Mouse (Mus musculus) intestine, embryonic 14.5 days (tissue): Measurements from ENCODE around the gene Smg5. TPM values are rescaled to one million over a fixed set of nuclear protein-coding genes. Genes with fewer than 3 reads are reported as not detected.
"Not testable (repeated sequence)": the region's sequence is repeated elsewhere in the genome, so short reads cannot be mapped to it uniquely, and the experiment has no call there.

Experiments
- ATAC-seq: fragments of 200-750 bp; cut with Nextera tagmentation; replicated peaks from 2 replicates; pipeline ENCODE4 v1.8.0; 2017; ENCODE audit warnings: low read depth, moderate number of reproducible peaks, moderate TSS enrichment, moderate library complexity; ENCODE audit not compliant: low FRiP score, low TSS enrichment
- DNase-seq: peaks from one replicate; pipeline ENCODE4 v3.0.0-alpha.2; 2018; ENCODE audit warnings: low spot score
- H3K27ac ChIP-seq: fragments of 300-500 bp; sonication (generic); 2 replicates; pipeline ENCODE4 v1.5.1; 2014; ENCODE audit warnings: low read depth, mild to moderate bottlenecking, control low read depth
- H3K27me3 ChIP-seq: fragments of 300-500 bp; sonication (generic); replicated peaks from 2 replicates; pipeline ENCODE4 v1.6.1; 2014; ENCODE audit warnings: low read length, control low read depth; ENCODE audit not compliant: control insufficient read depth, insufficient read depth
- H3K36me3 ChIP-seq: fragments of 300-500 bp; sonication (generic); 2 replicates; pipeline ENCODE4 v1.6.1; 2014; ENCODE audit warnings: low read length, control low read depth; ENCODE audit not compliant: control insufficient read depth, insufficient read depth
- H3K4me1 ChIP-seq: fragments of 300-500 bp; sonication (generic); replicated peaks from 2 replicates; pipeline ENCODE4 v1.6.1; 2014; ENCODE audit warnings: low read length, control low read depth, mixed read lengths; ENCODE audit not compliant: control insufficient read depth, insufficient read depth
- H3K4me2 ChIP-seq: fragments of 300-500 bp; sonication (generic); 2 replicates; pipeline ENCODE4 v1.6.1; 2014; ENCODE audit warnings: low read length
- H3K4me3 ChIP-seq: fragments of 300-500 bp; sonication (generic); 2 replicates; pipeline ENCODE4 v1.5.1; 2014; ENCODE audit warnings: low read depth, low read length, control low read depth, mixed read lengths
- H3K9ac ChIP-seq: fragments of 300-500 bp; sonication (generic); 2 replicates; pipeline ENCODE4 v1.6.1; 2014; ENCODE audit warnings: mild to moderate bottlenecking, low read length
- H3K9me3 ChIP-seq: fragments of 300-500 bp; sonication (generic); 2 replicates; pipeline ENCODE4 v1.6.1; 2016; ENCODE audit warnings: low read length, control low read depth; ENCODE audit not compliant: control insufficient read depth
- WGBS: fragments of 180-500 bp; shearing (Covaris S2); extraction: QIAGEN DNeasy Blood & Tissue Kit; methylation state at CpG from one replicate; pipeline ENCODE4 v1.1.7; 2014; 5-methylcytosine and 5-hydroxymethylcytosine counted together
- polyA plus RNA-seq: library from polyadenylated mRNA; unstranded; fragments of >200 nt; fragmentation: Nextera tagmentation; extraction: Ambion mirVana; gene quantifications from 2 replicates; pipeline ENCODE4 v1.2.1, GENCODE M21; 2014

Smg5 gene
- polyA plus RNA-seq, 1 experiment from 2014 or later: 39.4 TPM

DNA sequence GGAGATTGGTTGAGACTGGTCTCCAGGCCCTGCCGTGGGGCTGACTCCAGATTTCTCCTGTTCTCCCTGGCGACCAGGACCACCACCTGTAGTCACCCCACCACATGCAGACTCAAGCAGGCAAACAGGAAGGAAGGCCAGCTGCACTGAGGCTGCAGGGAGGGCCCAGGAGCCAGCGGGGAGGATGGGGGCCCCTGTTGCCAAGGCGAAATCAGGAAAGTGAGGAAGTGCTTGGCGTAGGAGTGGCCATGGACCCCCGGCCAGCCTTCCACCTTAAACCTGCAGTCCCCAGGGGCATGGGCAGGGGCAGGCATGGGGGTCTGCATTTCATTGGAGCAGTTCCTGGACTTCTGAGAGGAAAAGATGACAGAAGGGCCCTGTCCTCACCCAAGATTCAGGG lies 25.0 kb downstream of the Smg5 start:
- H3K4me1 ChIP-seq: 0 out of 2 replicates have a peak, but pooled peaks cover 4% of the 10 kb centered on the region
- H3K4me3 ChIP-seq: no peak overlapping the region
- no peaks in the 10 kb centered on the region for H3K9me3 ChIP-seq
- ATAC-seq (no peak), DNase-seq (no peak)
- peaks cover 67% of the 10 kb centered on the region for H3K36me3 ChIP-seq
- no peak overlapping the region for H3K4me2 ChIP-seq
- H3K27ac ChIP-seq: no peak overlapping the region
- peaks cover 13% of the 10 kb centered on the region for H3K27me3 ChIP-seq
- no peak overlapping the region for H3K9ac ChIP-seq
- WGBS: 68% methylated on average over 6 of the region's 6 CpGs

DNA sequence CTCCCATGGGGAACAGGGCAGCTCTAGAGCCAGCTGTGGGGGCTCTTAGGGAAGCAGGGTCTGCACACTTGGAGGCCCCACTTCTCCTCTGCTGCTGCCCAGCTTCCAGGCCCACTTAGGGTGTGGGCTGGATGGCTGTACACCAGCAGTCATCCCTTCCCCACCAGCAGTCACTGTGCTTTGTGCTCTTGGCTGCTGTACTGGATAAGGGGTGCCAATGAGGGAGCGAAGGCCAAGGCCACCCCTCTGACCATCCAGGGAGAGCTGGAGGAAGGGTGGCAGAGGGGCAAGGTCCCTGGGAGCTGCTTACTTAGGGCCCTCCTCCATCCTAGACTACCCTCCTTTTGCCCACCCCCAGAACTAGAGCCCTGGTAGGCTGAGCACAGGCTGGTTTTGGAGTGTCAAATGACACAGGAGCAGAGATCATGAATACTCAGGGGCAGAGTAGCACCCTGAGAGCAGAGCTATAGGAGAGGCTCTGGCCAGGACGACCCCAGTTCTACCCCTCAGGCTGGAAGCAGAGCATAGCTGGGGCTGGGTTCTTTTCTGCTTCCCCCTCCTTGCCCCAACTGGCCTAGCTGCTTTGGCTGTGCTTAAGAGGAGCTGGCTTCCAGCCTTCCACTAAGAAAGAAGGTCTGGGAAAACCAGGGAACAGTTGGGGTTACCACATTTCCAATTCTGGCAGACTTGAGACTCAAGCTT lies 25.7 kb downstream of the Smg5 start:
- Histone ChIP-seq H3K9me3 (no peaks in the 10 kb centered on the region), H3K4me3 (no peak overlapping the region), H3K9ac (no peak overlapping the region), H3K27ac (no peak overlapping the region), H3K27me3 (peaks cover 16% of the 10 kb centered on the region), H3K36me3 (peaks cover 60% of the 10 kb centered on the region), H3K4me1 (0 out of 2 replicates have a peak, but pooled peaks cover 4% of the 10 kb centered on the region), H3K4me2 (no peak overlapping the region)
- 82% methylated on average over 2 of the region's 2 CpGs for WGBS
- ATAC-seq (no peak), DNase-seq (no peak)

DNA sequence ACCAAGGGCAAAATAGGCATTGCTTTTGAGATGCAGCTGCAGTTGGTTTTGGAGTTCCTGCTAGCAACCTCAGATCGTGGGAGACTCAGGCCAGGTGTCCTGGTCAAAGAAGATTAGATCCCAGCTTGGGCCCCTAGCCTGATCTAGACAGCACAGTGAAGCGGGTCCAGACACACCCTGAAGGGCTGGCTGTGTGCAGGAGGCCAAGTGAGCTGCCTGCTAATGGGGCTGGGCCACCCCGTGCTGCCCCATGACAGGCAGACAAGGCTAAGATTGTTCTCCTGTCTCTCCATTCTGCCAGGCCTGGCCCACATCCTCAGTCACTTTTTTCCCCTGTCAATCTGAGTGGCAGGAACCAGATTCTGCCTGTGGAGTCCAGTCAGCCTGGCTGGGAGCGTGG lies 27.6 kb downstream of the Smg5 start:
- H3K27ac ChIP-seq: no peak overlapping the region
- no peak overlapping the region for H3K4me3 ChIP-seq
- H3K27me3 ChIP-seq: peaks cover 16% of the 10 kb centered on the region
- no peaks in the 10 kb centered on the region for H3K9me3 ChIP-seq
- ATAC-seq (0 out of 2 replicates have a peak, but pooled peaks have one; percentile 20), DNase-seq (peak; percentile 55)
- H3K9ac ChIP-seq: no peak overlapping the region
- H3K4me2 ChIP-seq: no peak overlapping the region
- 0 out of 2 replicates have a peak, but pooled peaks cover 4% of the 10 kb centered on the region for H3K4me1 ChIP-seq
- 52% methylated on average over 4 of the region's 4 CpGs for WGBS
- peaks cover 41% of the 10 kb centered on the region for H3K36me3 ChIP-seq

DNA sequence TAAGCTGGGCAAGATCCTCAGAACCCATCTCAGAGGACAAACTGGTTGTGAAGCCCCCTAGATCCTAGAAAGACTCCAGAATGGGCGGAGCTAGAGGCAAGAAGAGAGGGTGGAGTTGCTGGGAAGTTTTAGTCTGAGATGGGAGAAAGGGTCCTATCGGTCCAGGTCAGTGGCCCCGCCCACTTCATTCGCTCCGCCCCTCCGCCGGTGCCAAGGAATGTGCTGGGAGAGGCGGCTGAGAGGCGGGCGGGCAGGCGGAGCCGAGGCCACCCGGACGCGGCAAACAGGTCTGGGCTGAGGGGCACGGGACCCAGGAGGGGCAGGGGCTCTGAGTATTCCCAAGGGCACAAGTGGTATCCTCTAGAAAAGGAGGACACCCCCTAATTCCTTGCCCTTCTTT lies 28.3 kb downstream of the Smg5 start, which contains the start of gene Paqr6:
TSS of gene Paqr6 (plus strand) at position 248 of the 400 bp plus-strand sequence.
- 1% methylated on average over 16 of the region's 16 CpGs for WGBS
- Histone ChIP-seq H3K4me2 (peak within 1 kb of the TSS; percentile 12; the same call in 1 of the 2 replicates), H3K36me3 (peaks cover 35% of the 10 kb centered on the region), H3K9ac (no peak within 1 kb of the TSS), H3K27me3 (peaks cover 16% of the 10 kb centered on the region), H3K4me3 (no peak within 1 kb of the TSS), H3K9me3 (no peaks in the 10 kb centered on the region), H3K27ac (no peak within 1 kb of the TSS), H3K4me1 (0 out of 2 replicates have a peak, but pooled peaks cover 4% of the 10 kb centered on the region)
- ATAC-seq: no peak
- peak; percentile 76 for DNase-seq

DNA sequence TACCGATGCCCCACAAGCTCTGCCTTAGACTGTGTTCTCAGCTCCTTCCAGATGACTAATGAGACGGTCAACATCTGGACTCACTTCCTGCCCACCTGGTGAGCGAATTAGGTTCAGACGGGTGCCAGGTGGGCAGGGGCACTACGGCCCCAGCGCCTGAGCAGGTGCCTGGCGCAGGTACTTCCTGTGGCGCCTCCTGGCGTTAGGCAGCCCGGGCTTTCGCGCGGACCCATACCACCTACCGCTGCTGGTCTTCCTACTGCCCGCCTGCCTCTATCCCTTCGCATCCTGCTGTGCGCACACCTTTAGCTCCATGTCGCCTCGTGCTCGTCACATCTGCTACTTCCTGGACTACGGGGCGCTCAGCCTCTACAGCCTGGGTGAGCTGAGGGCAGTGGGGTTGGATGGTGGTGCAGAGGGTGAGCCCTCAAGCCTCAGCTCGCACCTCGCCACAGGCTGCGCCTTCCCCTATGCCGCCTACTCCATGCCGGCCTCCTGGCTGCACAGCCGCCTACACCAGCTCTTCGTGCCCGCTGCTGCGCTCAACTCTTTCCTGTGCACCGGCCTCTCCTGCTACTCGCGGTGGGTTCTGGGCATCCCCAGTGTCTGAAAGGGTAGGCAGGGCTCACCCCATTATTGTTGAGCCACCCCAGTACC lies 29.8 kb downstream of the Smg5 start:
- H3K36me3 ChIP-seq: peaks cover 20% of the 10 kb centered on the region
- H3K4me1 ChIP-seq: 0 out of 2 replicates have a peak, but pooled peaks cover 4% of the 10 kb centered on the region
- H3K27me3 ChIP-seq: peaks cover 16% of the 10 kb centered on the region
- DNase-seq (no peak), ATAC-seq (0 out of 2 replicates have a peak, but pooled peaks have one; percentile 7)
- no peak overlapping the region for H3K27ac ChIP-seq
- peaks cover 4% of the 10 kb centered on the region; the same call in 1 of the 2 replicates for H3K9me3 ChIP-seq
- WGBS: 36% methylated on average over 34 of the region's 34 CpGs
- no peak overlapping the region for H3K4me3 ChIP-seq
- H3K4me2 ChIP-seq: no peak overlapping the region
- no peak overlapping the region for H3K9ac ChIP-seq

DNA sequence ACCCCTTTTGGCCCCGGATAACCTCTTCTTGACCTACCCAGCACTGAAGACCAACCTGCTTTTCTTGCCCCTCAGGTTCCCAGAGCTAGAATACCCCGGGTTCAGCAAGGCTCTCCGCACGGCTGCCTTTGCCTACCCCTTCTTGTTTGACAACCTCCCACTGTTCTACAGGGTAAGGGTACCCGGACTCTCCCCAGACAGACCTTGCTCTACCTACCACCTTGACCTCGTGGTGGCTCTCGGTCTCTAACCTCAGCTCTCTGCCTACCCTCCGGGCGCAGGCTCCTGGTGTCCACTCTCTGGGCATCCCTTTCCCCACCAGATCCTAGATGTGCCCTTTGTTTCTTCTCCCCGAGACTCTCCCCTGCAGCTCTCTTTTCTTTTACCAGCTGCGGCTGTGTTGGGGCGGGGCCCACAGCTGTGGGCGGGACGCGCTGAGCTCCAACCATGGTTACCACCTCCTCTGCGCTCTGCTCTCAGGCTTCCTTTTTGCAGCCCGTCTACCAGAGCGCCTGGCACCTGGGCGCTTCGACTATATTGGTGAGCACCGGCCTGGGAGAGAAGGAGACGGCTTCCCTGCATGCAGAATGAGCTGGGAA lies 30.9 kb downstream of the Smg5 start:
- ATAC-seq: peak; percentile 62
- not testable (repeated sequence) for DNase-seq, H3K9me3 ChIP-seq, H3K4me1 ChIP-seq, H3K36me3 ChIP-seq, H3K4me3 ChIP-seq, H3K27ac ChIP-seq, H3K9ac ChIP-seq
- Histone ChIP-seq H3K27me3 (peaks cover 16% of the 10 kb centered on the region), H3K4me2 (peak overlapping the region; percentile 32)
- WGBS: 4% methylated on average over 18 of the region's 22 CpGs

DNA sequence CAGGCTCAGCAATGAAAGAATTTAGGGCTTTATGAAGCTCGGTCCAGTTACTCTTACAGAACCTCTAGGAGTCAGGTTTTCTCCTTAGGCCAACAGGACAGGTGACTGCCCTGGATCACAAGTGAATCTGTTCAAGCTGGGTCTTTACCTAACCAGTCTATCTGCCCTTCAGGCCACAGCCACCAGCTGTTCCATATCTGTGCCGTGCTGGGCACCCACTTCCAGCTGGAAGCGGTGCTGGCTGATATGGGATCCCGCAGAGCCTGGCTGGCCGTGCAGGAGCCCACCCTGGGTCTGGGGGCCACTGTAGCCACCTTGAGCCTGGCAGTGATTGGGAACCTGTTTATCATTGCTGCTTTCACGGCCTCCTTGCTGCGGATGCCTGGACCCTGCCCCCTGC lies 31.5 kb downstream of the Smg5 start:
- H3K4me1 ChIP-seq, H3K9me3 ChIP-seq, H3K36me3 ChIP-seq, H3K9ac ChIP-seq, H3K4me2 ChIP-seq, ATAC-seq, H3K4me3 ChIP-seq, H3K27ac ChIP-seq, DNase-seq: not testable (repeated sequence)
- 57% methylated on average over 3 of the region's 7 CpGs for WGBS
- H3K27me3 ChIP-seq: peaks cover 16% of the 10 kb centered on the region

DNA sequence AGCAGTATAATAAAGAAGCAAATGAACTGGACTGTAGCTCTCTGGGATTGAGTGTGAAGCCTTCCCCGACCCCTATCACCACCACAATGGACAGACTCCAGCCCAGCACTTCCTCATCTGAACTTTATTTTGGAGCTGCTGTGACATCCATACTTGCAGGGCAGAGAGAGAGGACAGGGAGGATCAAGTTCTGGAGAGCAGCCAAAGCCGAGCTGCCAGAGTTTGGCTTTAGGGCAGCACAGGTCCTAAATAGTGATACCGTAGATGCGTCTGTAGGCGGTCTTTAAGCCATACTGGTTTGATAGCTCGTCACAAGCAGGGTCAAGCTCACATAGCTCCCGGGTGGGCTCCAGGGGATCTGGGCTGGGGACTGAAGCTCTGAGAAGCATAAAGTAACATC lies 32.5 kb downstream of the Smg5 start:
- WGBS: 90% methylated on average over 7 of the region's 7 CpGs
- peaks cover 16% of the 10 kb centered on the region for H3K27me3 ChIP-seq
- not testable (repeated sequence) for ATAC-seq, H3K9me3 ChIP-seq, H3K4me3 ChIP-seq, H3K4me1 ChIP-seq, H3K27ac ChIP-seq, H3K36me3 ChIP-seq, H3K9ac ChIP-seq, DNase-seq, H3K4me2 ChIP-seq
